In genomic region chr2:38512308-38513182, GRCm38 (mm10) we compare ENCODE assay signal across 8 mouse cellular contexts. TPM values are rescaled to one million over a fixed set of nuclear protein-coding genes. Genes with fewer than 3 reads are reported as not detected.
A peak's percentile ranks its signal among the peaks of the same experiment; 100 is the strongest.
DNase-seq lines count a peak whose midpoint lies in the region; ATAC-seq and TF ChIP-seq lines count a peak whose summit lies in the region.

No protein-coding gene starts in this region.

- H3K9me3 ChIP-seq in heart, postnatal 0 days (replicated peaks; ENCODE audit: control insufficient read depth, low read length), result no peaks in the 10 kb centered on the region
- H3K9me3 ChIP-seq in midbrain, embryonic 12.5 days, result no peaks in the 10 kb centered on the region

- H3K9ac ChIP-seq in heart, postnatal 0 days (replicated peaks; ENCODE audit: low read depth, low read length), result peak overlapping the region; percentile 81
- H3K9ac ChIP-seq in midbrain, embryonic 12.5 days (replicated peaks), result peak overlapping the region; percentile 94

- peak overlapping the region; percentile 74 for H3K4me2 ChIP-seq in heart, postnatal 0 days (ENCODE audit: low read depth, low read length)
- H3K4me2 ChIP-seq in midbrain, embryonic 12.5 days (replicated peaks), result peak overlapping the region; percentile 70

- no peak for DNase-seq in thymus, adult 2 months
- no peak for DNase-seq in thymus, postnatal 4 days
- no peak for DNase-seq in heart, postnatal 0 days (ENCODE audit: low spot score)
- DNase-seq in kidney, postnatal 4 days, result peak; percentile 69 to 75
- peak; percentile 50 for DNase-seq in yolk sac, embryonic 10.5 days (ENCODE audit: low spot score)

- no peak for TF ChIP-seq EP300 in heart, postnatal 0 days (IDR thresholded peaks at IDR 0.05; ENCODE audit: low read depth)

- H3K4me1 ChIP-seq in thymus, adult 2 months (replicated peaks; ENCODE audit: control insufficient read depth, insufficient read depth, low read length), result peaks cover 8% of the 10 kb centered on the region
- H3K4me1 ChIP-seq in embryonic fibroblast, embryonic 13.5 days (ENCODE audit: control insufficient read depth, insufficient read depth, low read length), result peaks cover 15% of the 10 kb centered on the region
- peaks cover 32% of the 10 kb centered on the region for H3K4me1 ChIP-seq in heart, postnatal 0 days (ENCODE audit: control insufficient read depth, insufficient read depth)
- peaks cover 44% of the 10 kb centered on the region for H3K4me1 ChIP-seq in midbrain, embryonic 12.5 days

- no peak for ATAC-seq in heart, postnatal 0 days (ENCODE audit: insufficient read depth, low read depth)
- ATAC-seq in midbrain, embryonic 12.5 days (ENCODE audit: low FRiP score, low read depth), result peak; percentile 17
- no peak for ATAC-seq in megakaryocyte progenitor cell, adult 5-6 weeks (replicated peaks; ENCODE audit: poor library complexity)

- TF ChIP-seq POLR2A in thymus, adult 2 months (IDR thresholded peaks at IDR 0.05; ENCODE audit: control insufficient read depth, extremely low read depth, insufficient read depth, low read length, poor library complexity), result no peak
- peak; percentile 37; the same call in 1 of the 2 replicates for TF ChIP-seq POLR2A in embryonic fibroblast, embryonic 13.5 days (IDR thresholded peaks at IDR 0.05; ENCODE audit: low read depth, low read length)

- no peak for TF ChIP-seq CTCF in thymus, adult 2 months (IDR thresholded peaks at IDR 0.05; ENCODE audit: borderline replicate concordance, control insufficient read depth, extremely low read depth, insufficient read depth, low read length, poor library complexity)
- TF ChIP-seq CTCF in embryonic fibroblast, embryonic 13.5 days (IDR thresholded peaks at IDR 0.05; ENCODE audit: borderline replicate concordance, insufficient read depth, low read length), result no peak
- TF ChIP-seq CTCF in heart, postnatal 0 days (IDR thresholded peaks at IDR 0.05; ENCODE audit: low read depth), result no peak

- H3K4me3 ChIP-seq in thymus, adult 2 months (ENCODE audit: control insufficient read depth, insufficient read depth, low read length), result peak overlapping the region; percentile 65
- H3K4me3 ChIP-seq in embryonic fibroblast, embryonic 13.5 days (ENCODE audit: insufficient read depth, low read length), result peak overlapping the region; percentile 71
- H3K4me3 ChIP-seq in heart, postnatal 0 days (ENCODE audit: low read depth, low read length), result peak overlapping the region; percentile 79
- H3K4me3 ChIP-seq in midbrain, embryonic 12.5 days, result peak overlapping the region; percentile 92

- H3K27me3 ChIP-seq in thymus, adult 2 months (ENCODE audit: control insufficient read depth, insufficient read depth, low read length), result no peaks in the 10 kb centered on the region
- no peaks in the 10 kb centered on the region for H3K27me3 ChIP-seq in heart, postnatal 0 days (ENCODE audit: control insufficient read depth, insufficient read depth, low read length)
- no peaks in the 10 kb centered on the region for H3K27me3 ChIP-seq in midbrain, embryonic 12.5 days

- 68% methylated on average over 16 of the region's 16 CpGs for WGBS in thymus, adult 2 months
- WGBS in heart, postnatal 0 days, result 27% methylated on average over 16 of the region's 16 CpGs
- 6% methylated on average over 16 of the region's 16 CpGs for WGBS in midbrain, embryonic 12.5 days

- H3K36me3 ChIP-seq in thymus, adult 2 months (ENCODE audit: control insufficient read depth, insufficient read depth, low read length), result no peaks in the 10 kb centered on the region
- no peaks in the 10 kb centered on the region for H3K36me3 ChIP-seq in heart, postnatal 0 days (replicated peaks; ENCODE audit: control insufficient read depth, insufficient read depth, low read length)
- H3K36me3 ChIP-seq in midbrain, embryonic 12.5 days, result no peaks in the 10 kb centered on the region

- no peak overlapping the region for H3K27ac ChIP-seq in thymus, adult 2 months (ENCODE audit: control insufficient read depth, insufficient read depth, low read length)
- H3K27ac ChIP-seq in embryonic fibroblast, embryonic 13.5 days (ENCODE audit: insufficient read depth, low read length), result peak overlapping the region; percentile 100
- peak overlapping the region; percentile 89 for H3K27ac ChIP-seq in heart, postnatal 0 days (ENCODE audit: low read depth)
- H3K27ac ChIP-seq in midbrain, embryonic 12.5 days (replicated peaks), result peak overlapping the region; percentile 81

RNA-seq across cellular contexts. Expression of gene Nek6, which starts 1.1 kb away (rescaled TPM):
- polyA plus RNA-seq in thymus, adult 2 months (2012; rRNA removed), result 12.4 and 17.2 TPM in 2 replicates
- 38.1 and 52.3 TPM in 2 replicates for polyA plus RNA-seq in embryonic fibroblast, embryonic 13.5 days (2011; ENCODE audit: insufficient read length, low read depth, missing spikeins)
- total RNA-seq in heart, postnatal 0 days (2014; rRNA removed; ENCODE audit: low replicate concordance), result 12.3 and 18.1 TPM in 2 replicates
- 25.5 and 26.5 TPM in 2 replicates for polyA plus RNA-seq in heart, postnatal 0 days (2015; fragmentation: Nextera tagmentation; extraction: Ambion mirVana)
- polyA plus RNA-seq in midbrain, embryonic 12.5 days (2016; fragmentation: Nextera tagmentation; extraction: Ambion mirVana), result 82.6 and 96.0 TPM in 2 replicates
- 15.0 and 18.2 TPM in 2 replicates for total RNA-seq in megakaryocyte progenitor cell, adult 5-6 weeks (2015)
- 4.4 and 5.0 TPM in 2 replicates for total RNA-seq in megakaryocyte progenitor cell, adult 5-6 weeks (2017)

Comparison
In these comparisons a context has a peak if more than half of its experiments do, and no peak if none do; other contexts are left out.
1. DNase-seq: peak in kidney, postnatal 4 days (2 of 2) and yolk sac, embryonic 10.5 days (single experiment); none in thymus, adult 2 months (single experiment), thymus, postnatal 4 days (single experiment) and heart, postnatal 0 days (single experiment).
2. Peak in every context shown above with its lines, with median percentiles within 50 percentile points of each other: H3K4me3 ChIP-seq.